Mouse (Mus musculus): ENCODE data around the gene Phf24. TPM values are rescaled to one million over a fixed set of nuclear protein-coding genes. Genes with fewer than 3 reads are reported as not detected.

Gene Phf24
- total RNA-seq, 2 experiments from 2014 or later = 366 to 369 TPM

DNA sequence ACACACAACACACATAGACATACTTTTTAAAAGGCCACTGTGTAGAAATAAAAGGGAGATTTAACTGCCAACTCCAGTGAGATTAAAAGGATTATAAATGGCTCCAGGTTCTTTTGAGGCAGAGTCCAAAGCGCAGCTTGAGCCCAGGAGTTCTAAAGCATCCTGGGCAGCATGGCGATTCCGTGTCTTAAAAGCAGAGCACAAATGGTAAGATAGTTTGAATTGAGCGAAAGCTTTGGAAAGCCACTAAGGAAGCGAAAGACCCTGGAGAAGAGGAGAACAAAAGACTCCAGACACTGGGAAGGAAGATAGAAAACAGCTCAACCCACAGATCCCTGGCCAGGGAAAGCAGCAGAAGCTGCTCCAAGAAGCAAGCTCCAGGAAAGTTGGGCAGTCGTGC lies 11.5 kb upstream of the Phf24 start:
- DNase-seq (ENCODE audit: low spot score in 2 of 2) = no peak

DNA sequence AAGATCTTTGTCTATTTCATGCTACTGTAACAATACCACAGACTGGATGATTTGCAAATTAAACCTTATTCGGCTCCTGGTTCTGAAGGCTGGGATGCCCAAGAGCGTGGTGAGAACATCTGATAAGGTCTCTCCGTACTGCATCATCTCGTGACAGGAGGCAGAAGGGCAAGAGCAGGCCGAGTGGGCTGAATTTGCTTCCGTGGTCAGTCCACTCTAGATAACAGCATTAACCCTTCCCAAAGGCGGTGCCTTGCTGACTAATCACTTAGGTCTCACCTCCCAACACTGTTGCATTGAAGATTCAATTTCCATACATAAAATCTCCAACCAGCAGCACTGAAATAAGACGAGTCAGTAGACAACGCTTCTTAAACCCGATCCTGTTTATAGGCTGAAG lies 3.1 kb upstream of the Phf24 start:
- DNase-seq (ENCODE audit: low spot score in 2 of 2) = no peak

DNA sequence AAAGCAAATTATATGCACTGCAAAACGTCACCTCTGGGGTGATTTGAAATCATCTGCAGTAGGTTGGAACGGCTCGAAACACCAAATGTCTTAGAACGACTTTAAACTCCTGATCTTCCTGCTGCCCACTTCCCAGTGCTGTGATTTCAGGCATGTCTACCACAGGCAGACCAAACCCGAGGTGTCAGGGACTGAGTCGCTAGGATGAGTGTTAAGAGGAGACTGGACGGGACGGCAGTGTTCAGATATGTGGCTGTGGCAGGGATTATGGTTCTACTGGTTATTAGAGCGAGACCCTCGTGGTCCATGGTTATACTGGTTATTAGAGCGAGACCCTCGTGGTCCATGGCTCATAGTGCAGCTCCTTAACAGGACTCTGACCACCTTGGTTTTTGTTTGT lies 1.1 kb upstream of the Phf24 start:
- DNase-seq (ENCODE audit: low spot score in 2 of 2) = no peak

DNA sequence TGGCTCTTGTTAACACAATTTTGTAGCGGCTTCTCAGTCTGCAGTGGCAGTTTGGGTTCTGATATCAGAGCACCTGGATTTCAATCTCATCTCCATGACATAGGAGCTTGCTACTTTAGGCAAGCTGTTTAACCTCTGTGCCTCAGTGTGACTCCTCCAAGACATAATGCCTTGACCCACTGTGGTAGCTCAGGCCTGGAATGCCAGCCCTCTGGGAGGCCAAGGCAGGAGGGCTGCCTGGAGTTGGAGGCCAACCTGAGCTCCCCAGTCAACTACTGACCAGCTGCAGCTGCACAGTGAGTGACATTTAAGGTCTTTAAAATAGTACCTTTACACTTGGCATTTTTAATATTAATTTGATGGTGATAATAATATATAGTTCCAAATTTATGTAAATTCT lies 494 bp upstream of the Phf24 start:
- no peak for DNase-seq (ENCODE audit: low spot score in 2 of 2)

DNA sequence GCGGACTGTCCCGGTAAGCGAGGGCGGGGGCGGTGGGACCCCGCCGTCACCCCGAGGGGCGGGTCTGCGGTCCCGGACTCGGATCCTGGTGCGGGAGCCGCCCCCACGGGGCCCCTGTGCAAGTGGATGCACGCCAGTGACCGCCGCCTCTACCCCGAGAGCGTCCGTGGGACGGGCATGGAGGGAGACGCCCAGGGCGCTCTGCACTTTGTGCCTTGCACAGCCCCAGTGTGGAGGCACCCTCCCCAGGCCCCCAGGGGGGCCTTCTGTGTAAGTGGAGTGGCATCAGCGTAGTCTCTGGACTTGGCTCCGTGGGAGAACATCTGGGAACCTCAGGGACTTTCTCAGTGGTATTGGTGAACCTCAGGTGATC lies 928 bp downstream of the Phf24 start:
- no peak for DNase-seq (ENCODE audit: low spot score in 2 of 2)

DNA sequence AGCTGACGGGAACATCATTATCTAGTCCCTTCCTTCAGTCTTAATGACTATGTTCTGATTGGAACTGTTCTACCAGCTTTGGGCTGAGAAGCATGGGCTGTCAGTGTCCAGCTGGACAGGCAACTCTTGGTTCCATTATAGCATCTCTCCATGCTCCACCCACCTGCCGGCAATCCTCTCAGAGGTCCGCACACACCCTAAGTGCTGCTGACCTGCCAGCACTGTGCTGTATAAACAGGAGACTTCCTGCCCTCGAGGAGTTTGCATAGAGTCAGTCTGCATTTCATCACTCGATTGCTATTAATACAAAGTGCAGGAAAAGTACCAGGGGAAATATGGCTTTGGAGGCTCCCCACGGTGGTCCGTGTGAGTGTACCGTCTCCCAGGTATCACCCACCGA lies 4.3 kb downstream of the Phf24 start:
- peak in 1 of 2 experiments; percentile 8 for DNase-seq (ENCODE audit: low spot score in 2 of 2)

DNA sequence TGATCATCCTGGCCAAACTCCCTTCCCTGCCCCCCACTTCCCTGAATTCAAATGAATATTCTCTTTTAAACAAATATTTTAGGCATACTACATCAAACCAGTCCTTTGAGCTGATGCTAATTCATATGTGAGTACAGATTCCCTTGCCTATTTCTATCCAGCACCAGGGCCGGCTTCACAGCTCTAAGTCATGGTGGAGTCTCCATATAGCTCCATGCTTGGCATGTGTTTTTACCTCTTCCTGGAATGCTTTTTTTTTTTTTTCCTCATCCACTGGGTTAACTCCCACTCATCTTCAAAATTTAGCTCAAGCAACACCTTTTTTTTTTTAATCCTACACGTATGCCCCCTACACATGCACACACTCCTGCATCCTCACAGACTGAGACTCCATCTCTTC lies 5.1 kb downstream of the Phf24 start:
- DNase-seq (ENCODE audit: low spot score in 2 of 2) = no peak

DNA sequence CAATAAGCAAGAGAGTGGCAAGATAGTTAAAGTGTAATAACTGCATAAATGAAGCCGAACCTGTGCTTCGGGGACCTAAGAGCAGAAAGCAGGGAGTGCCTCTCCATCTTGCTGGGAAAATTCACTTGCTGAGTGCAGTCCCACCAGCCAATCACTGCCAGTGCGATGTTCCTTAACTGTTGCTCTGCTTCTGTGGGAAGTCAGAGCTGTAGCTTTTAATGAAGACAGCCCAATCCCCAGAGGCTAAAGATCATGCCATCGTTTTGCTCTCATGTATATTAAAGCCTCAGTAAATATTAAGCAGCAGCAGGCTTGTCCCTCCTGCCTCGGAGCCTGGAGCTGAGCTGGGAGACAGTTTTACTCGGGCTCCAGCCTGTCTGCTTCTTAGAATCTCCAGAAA lies 5.6 kb downstream of the Phf24 start:
- no peak for DNase-seq (ENCODE audit: low spot score in 2 of 2)

DNA sequence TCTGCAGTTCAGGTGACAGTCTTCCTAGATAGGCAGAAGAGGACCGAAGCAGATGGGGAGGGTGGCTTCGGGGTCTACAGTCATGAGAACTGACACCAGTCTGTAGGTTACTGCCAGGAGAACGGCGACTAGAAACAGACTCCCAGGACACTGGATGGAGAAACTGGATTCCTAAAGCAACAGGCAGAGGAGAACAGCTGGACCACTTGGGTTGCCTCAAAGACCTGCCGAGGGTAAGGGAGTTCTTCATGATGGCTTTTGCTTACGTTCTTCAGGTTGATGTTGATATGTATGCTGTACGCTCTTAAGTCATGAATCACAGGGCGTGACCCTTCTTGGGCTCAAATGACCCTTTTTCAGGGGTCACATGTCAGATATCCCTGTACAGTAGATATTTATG lies 6.0 kb downstream of the Phf24 start:
- no peak for DNase-seq (ENCODE audit: low spot score in 2 of 2)

DNA sequence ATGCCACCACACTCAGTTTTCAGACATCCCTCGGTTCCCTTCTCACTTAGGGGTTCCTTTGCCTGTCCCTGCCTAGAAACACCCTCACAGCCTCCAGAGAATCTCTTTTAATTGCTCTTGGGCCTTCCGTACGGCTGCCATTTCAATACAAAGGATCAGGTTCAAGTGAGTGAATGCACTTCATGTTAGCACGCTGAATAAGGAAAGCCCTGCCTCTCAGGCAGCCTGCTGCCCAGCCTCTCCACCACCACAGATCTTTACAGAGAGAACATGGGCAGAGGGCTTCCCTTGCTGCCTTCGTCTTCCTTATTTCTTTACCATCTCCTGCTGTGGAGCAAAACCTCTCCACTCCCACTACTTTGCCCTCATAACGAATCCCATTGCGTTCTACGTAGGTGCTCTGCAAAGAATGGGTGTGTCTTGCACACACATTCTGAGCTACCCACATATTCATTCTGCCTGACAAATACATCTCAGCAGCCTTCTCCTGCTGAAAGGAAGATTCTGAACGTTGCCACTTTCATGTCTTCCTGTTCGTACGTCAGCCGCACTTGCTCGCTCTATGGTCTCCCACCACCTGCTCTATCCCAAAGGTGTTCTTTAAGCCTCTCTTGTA lies 7.7 kb downstream of the Phf24 start:
- no peak for DNase-seq (ENCODE audit: low spot score in 2 of 2)

DNA sequence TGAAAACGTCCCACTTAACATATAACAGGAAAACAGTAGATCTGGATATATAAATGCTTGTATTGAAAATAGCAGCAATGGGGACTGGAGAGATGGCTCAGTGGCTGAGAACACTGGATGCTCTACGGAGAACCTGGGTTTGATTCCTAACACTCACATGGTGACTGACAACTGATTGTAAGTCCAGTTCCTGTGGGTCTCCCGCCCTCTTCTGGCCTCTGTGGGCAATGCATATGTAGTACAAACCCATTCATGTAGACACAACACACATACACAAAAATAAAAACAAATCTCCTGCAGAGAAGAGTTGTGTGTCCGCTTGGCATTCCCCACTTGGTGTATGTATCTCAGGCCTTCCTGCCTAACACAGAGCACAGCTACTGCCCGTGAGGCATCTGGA lies 11.7 kb downstream of the Phf24 start:
- DNase-seq (ENCODE audit: low spot score in 2 of 2) = no peak

DNA sequence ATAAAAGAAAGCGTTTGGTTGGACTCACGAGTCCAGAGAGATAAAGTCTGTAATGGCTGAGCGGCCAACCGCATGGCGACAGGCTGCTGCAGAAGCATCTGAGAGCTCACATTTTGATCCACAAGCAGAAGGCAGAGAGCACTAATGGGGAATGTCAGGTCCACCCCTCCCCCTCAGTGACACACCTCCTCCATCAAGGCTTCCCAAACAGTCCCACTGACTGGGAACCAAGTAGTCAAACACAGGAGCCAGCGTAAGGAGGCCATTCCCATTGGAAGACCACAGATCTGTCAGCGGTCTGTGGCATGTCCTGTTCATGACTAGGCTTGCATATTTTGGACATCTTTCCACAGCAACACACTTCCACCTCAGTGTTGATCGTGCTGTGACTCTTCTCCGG lies 12.5 kb downstream of the Phf24 start:
- DNase-seq (ENCODE audit: low spot score in 2 of 2) = no peak

DNA sequence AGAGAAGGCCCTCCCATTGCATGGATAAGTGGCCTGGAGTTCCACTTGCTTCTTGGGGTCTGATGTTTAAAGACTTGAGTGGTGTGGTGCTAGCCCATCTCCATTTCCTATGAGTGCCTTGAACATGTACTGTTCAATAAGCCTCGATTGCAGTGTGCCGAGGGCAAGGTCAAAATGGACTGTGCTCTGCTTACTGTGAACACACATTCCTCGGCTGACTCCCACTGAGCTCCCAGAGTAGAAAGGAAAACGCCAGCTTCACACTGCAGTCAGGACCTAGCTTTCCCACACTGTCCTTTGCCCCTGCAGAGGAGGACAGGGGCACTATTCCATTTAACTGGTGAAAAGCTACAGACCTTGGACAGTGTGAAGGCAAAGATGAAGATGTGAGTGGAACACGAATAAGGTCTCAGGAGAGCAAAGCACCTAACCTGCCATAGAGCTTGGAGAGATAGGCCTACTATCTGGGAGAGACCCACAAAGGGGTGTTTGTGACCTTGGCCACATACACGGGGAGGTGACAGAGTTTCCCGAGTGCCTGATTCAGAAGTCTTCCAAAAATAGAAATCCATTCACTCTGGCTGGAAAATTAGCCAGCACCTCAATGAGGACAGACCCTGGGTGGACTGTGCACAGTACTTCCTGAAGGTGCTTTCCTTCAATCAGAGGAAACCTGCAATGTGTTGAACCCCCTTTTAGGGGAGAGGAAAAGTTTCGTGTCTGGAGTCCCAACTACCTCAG lies 15.9 kb downstream of the Phf24 start:
- DNase-seq (ENCODE audit: low spot score in 2 of 2) = peak in 1 of 2 experiments; percentile 0

DNA sequence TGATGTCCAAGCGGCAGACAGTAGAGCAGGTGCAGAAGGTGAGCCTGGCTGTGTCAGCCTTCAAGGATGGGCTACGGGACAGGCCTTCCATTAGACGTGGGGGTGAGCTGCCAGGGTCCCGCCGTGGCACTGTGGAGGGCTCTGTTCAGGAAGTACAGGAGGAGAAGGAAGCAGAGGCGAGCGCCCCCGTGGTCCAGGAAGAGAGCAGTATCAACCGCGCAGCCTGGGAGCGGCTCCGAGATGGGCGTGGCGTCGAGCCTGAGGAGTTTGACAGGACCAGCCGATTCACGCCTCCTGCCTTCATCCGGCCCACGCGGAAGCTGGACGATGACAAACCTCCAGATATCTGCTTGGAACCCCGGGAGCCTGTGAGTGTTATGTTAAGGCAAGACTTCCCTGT lies 17.2 kb downstream of the Phf24 start:
- DNase-seq (ENCODE audit: low spot score in 2 of 2) = peak; percentile 78 to 82

DNA sequence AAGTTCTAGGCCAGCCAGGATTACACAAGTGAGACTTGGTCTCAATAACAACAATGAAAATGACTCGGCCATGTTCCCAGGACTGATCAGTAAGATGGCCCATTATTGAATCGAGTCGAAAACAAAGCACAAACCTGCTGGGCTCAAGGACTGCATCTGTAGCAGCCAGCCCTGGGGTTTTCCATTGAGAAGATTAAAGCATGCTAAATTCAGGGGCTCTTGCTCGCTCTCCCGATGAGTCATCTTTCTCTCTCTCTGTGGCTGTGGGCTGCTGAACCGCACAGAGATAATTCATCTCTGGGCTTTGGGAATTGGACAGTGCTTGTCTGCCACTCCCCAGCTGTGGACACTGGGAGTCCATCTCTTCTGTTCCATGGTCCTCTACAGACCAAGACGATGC lies 24.9 kb downstream of the Phf24 start:
- DNase-seq (ENCODE audit: low spot score in 2 of 2) = no peak

DNA sequence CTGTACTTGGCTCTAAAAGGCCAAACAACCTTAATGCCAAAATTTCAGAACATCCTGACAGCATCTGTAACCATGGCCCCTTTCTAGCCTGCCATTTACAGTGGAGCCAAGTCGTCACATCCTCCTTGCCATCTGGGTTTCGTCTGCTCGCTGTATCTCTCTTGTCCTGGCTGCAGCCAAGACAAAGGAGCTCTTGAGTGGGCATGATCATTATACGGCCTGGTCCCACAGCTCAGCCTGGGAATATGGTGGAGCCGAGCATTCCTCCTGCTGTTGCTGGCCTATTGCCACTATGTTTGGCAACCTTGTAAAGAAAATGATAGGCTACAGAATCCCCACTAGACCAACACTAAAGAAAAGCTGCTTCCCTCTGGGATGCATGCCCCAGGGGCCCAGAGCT lies 26.9 kb downstream of the Phf24 start:
- DNase-seq (ENCODE audit: low spot score in 2 of 2) = no peak

DNA sequence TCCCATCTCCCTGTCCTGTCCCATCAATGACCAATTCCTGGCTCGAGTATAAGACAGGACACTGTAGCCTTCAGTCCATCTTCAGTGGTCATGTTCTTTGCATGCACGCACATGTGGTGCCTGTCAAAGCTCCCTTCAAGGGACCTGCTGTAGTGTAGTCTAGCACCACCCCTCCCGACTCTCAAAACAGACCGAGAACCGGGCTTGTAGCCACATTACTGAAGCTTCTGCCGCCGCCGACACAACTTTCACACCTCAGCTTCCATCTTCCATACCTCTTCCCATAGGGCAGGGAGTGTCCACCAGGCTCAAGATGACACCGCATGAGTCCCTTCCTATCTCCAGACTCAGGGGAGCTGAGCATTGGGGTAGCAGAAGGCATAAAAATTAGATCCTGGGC lies 27.7 kb downstream of the Phf24 start:
- DNase-seq (ENCODE audit: low spot score in 2 of 2) = no peak

DNA sequence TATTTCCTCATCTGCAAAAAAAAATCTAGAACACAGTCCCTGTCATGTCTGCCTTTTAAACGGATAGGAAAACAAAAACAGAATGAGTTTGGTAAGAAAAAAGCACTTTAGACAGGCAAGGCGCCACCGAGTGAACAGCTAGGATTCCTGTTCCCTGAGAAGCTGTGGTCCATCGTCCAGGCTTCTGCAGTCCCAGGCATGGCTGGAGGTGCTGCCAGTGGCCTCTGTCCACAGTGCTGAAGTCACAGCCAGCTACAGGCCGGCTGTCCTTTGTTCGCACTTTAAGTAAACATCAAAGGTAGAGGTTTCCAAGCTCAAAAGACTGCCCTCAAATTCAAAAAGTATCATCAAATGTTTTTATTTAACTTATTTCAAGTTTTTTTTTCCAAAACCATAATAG lies 28.6 kb downstream of the Phf24 start:
- no peak for DNase-seq (ENCODE audit: low spot score in 2 of 2)

DNA sequence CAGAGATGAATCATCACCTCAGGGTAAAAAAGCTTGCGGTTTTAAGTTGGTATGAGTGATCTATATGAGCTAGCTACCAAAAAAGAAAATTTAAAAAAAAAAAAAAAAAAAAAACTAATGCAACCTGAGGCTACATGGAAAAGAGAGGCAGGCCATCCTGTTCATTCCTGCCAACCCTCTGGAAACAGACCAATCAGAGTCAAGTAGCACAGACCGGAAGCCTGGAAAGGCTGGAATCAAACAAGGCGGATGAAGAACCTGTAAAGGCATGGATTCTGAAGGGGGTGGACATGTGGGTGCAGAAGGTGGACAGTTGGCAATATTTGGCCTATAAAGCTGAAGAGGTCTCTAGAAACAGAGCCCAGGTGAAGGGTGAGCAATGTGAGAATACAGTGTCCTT lies 29.0 kb downstream of the Phf24 start:
- DNase-seq (ENCODE audit: low spot score in 2 of 2) = no peak

DNA sequence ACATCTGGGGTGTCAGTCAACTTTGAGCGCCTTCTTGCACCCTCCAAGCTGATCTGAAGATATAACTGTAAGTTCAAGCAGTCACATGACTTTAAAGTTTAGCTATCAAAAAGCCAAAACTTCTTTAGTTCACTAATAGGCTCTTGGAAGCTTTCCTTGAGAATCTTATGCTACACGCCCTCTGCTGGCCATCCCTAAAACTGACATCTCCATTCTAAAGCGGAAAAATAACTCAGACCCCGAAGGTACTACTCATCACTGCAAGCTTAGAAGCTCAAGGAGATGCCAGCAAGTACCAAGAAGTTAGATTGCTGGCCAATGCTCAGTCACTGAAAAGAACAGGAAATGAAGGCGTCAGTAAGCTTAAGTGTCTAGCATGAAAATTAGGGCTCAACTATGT lies 29.5 kb downstream of the Phf24 start:
- DNase-seq (ENCODE audit: low spot score in 2 of 2) = peak; percentile 71 to 79

DNA sequence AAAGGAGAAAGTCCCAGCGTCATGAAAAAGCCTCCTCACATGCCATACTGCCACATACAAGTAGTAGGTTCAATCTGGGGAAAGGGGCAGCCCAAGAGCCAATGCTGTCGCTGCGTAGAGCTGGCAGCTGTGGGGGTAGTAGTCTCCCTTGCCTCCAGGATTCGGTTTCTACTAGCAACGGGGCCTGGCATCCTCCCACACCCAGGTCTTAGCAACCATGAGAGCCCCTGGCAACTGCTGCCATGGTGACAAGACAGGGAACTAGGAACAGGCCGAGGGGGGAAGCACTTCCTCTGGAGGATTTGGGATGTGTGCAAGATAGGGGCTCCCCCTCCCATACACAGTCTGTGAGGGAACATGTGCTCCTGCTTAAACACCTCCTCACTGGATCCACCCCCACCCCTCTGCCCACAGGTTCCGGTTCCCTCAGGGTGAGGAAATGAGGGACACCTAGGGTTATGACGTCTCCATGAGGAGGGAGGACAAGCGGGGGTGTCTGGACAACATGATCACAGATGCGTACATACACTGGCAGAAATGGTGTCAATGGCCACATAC lies 30.4 kb downstream of the Phf24 start:
- peak; percentile 83 to 92 for DNase-seq (ENCODE audit: low spot score in 2 of 2)

DNA sequence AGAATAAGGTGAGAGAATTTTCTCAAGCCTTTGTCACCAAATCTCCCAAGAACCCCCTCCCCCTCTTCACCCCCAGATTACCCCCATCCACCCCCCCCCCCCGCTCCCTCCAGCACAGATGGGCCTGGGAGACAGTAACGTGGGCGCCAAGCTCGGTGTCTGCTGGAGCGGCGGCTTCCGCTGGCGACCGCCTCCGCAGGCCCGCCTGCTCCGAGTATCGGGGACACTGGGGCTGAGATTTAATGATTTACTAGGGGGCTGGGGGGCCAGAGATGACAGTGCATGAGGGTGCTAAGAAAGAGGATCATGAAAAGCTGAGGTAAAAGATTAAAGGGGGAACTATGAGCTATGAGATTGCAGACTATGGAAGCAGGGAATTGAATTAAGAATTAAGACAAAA lies 32.1 kb downstream of the Phf24 start:
- peak; percentile 65 to 80 for DNase-seq (ENCODE audit: low spot score in 2 of 2)
